Mouse (Mus musculus): ENCODE measurements around the gene Psma1. TPM values are rescaled to one million over a fixed set of nuclear protein-coding genes. Genes with fewer than 3 reads are reported as not detected.

Psma1 gene
- polyA plus RNA-seq, 1 experiment = 45.2 TPM

GRCm38 (mm10) chr7:114226521-114226920 lies 49.4 kb downstream of the Psma1 start:
- H3K4me3 ChIP-seq (ENCODE audit: control insufficient read depth, low read depth, low read length) = no peak overlapping the region
- H3K27me3 ChIP-seq (ENCODE audit: control insufficient read depth, insufficient read depth, low read length) = no peaks in the 10 kb centered on the region
- no peak overlapping the region for H3K27ac ChIP-seq (ENCODE audit: control insufficient read depth, insufficient read depth, low read depth, low read length)
- H3K4me1 ChIP-seq (ENCODE audit: control insufficient read depth, insufficient read depth, low read length) = no peaks in the 10 kb centered on the region
- peaks cover 1% of the 10 kb centered on the region; the same call in 1 of the 2 replicates for H3K36me3 ChIP-seq (ENCODE audit: control insufficient read depth, insufficient read depth, low read length)
- TF ChIP-seq POLR2A (IDR thresholded peaks at IDR 0.05; ENCODE audit: control insufficient read depth, low read depth, low read length) = no peak

- Histone ChIP-seq H3K27me3 (ENCODE audit: control insufficient read depth, insufficient read depth, low read length) (no peaks in the 10 kb centered on the region), H3K4me3 (ENCODE audit: control insufficient read depth, low read depth, low read length) (no peak overlapping the region), H3K4me1 (ENCODE audit: control insufficient read depth, insufficient read depth, low read length) (no peaks in the 10 kb centered on the region), H3K36me3 (ENCODE audit: control insufficient read depth, insufficient read depth, low read length) (peaks cover 2% of the 10 kb centered on the region; the same call in 1 of the 2 replicates), H3K27ac (ENCODE audit: control insufficient read depth, insufficient read depth, low read depth, low read length) (no peak overlapping the region)
- no peak for TF ChIP-seq POLR2A (IDR thresholded peaks at IDR 0.05; ENCODE audit: control insufficient read depth, low read depth, low read length)
These were observed 55.5 kb downstream of the Psma1 start for GRCm38 (mm10) chr7:114220433-114220832.

- Histone ChIP-seq H3K4me3 (ENCODE audit: control insufficient read depth, low read depth, low read length) (no peak overlapping the region), H3K4me1 (ENCODE audit: control insufficient read depth, insufficient read depth, low read length) (no peaks in the 10 kb centered on the region), H3K36me3 (ENCODE audit: control insufficient read depth, insufficient read depth, low read length) (peaks cover 1% of the 10 kb centered on the region; the same call in 1 of the 2 replicates)
These were observed 59.0 kb downstream of the Psma1 start for GRCm38 (mm10) chr7:114216908-114217307.

More at GRCm38 (mm10) chr7:114216908-114217307, 59.0 kb downstream of the Psma1 start:
- no peaks in the 10 kb centered on the region for H3K27me3 ChIP-seq (ENCODE audit: control insufficient read depth, insufficient read depth, low read length)
- no peak overlapping the region for H3K27ac ChIP-seq (ENCODE audit: control insufficient read depth, insufficient read depth, low read depth, low read length)
- TF ChIP-seq CTCF (IDR thresholded peaks at IDR 0.05; ENCODE audit: control insufficient read depth, insufficient read depth, insufficient replicate concordance, low read depth, low read length) (no peak), POLR2A (IDR thresholded peaks at IDR 0.05; ENCODE audit: control insufficient read depth, low read depth, low read length) (no peak)

Other genes starting within 250 kb of the Psma1 start
- 4.9 and 5.4 TPM in 2 replicates for gene Rras2, start 158.3 kb downstream of the Psma1 start, polyA plus RNA-seq (2012; rRNA removed)
- 22.9 and 26.6 TPM in 2 replicates for gene Copb1, start 21.4 kb downstream of the Psma1 start, polyA plus RNA-seq (2012; rRNA removed)
- 23.8 and 31.1 TPM in 2 replicates for gene Pde3b, start 139.2 kb upstream of the Psma1 start, polyA plus RNA-seq (2012; rRNA removed)

Data from testis, adult 2 months (tissue).